Mouse (Mus musculus) G1E (cell line): ENCODE results near the gene Pskh1. TPM values are rescaled to one million over a fixed set of nuclear protein-coding genes. Genes with fewer than 3 reads are reported as not detected.
A peak's percentile ranks its signal among the peaks of the same experiment; 100 is the strongest.

Source experiments
- ATAC-seq: 2 replicates; pipeline ENCODE4 v1.8.0; 2016; ENCODE audit warnings: mild to moderate bottlenecking; ENCODE audit not compliant: insufficient number of reproducible peaks, poor library complexity, low FRiP score, severe bottlenecking; ENCODE audit errors: extremely low read depth
- DNase-seq: peaks from one replicate; pipeline ENCODE4 v3.0.0; 2012; ENCODE audit warnings: low spot score
- H3K27me3 ChIP-seq: 2 replicates; pipeline ENCODE4 v1.6.1; 2012; ENCODE audit warnings: mild to moderate bottlenecking, low read length, inconsistent platforms; ENCODE audit not compliant: insufficient read depth
- H3K36me3 ChIP-seq: replicated peaks from 2 replicates; pipeline ENCODE3; 2012; ENCODE audit warnings: mild to moderate bottlenecking, inconsistent platforms
- H3K4me1 ChIP-seq: 2 replicates; pipeline ENCODE4 v1.6.1; 2012; ENCODE audit warnings: low read depth, low read length, inconsistent platforms, mixed read lengths; ENCODE audit not compliant: insufficient read depth
- H3K4me3 ChIP-seq: 2 replicates; pipeline ENCODE4 v1.5.1; 2012; ENCODE audit warnings: low read depth, mild to moderate bottlenecking, inconsistent platforms, low read length, moderate library complexity, mixed read lengths
- H3K9me3 ChIP-seq: replicated peaks from 2 replicates; pipeline ENCODE4 v1.6.1; 2012; ENCODE audit warnings: inconsistent platforms
- CTCF ChIP-seq: IDR thresholded peaks from 2 replicates; pipeline ENCODE4 v1.5.1; 2012; ENCODE audit warnings: low read depth, low read length, inconsistent platforms, mixed read lengths
- GATA1 ChIP-seq: IDR thresholded peaks from 2 replicates; pipeline ENCODE4 v1.6.1; 2012; ENCODE audit warnings: borderline replicate concordance, low read length, inconsistent platforms, mixed read lengths
- GATA2 ChIP-seq: IDR thresholded peaks from 2 replicates; pipeline ENCODE4 v1.6.1; 2012; ENCODE audit warnings: low read depth, low read length, inconsistent platforms, borderline replicate concordance
- POLR2AphosphoS5 ChIP-seq: IDR thresholded peaks from 2 replicates; pipeline ENCODE4 v1.6.1; 2012; ENCODE audit warnings: low read depth, low read length, inconsistent platforms; ENCODE audit not compliant: insufficient replicate concordance
- TAL1 ChIP-seq: conservative IDR thresholded peaks from 2 replicates; pipeline ENCODE4 v1.6.1; 2012; ENCODE audit warnings: low read depth, low read length, inconsistent platforms, mixed read lengths
- polyA plus RNA-seq: library from polyadenylated mRNA; stranded (reverse); fragments of >175 nt; gene quantifications from 2 replicates; pipeline ENCODE4 v1.2.3, GENCODE M21; 2012
- total RNA-seq, 2 experiments: library from RNA; stranded (forward) in 1 of 2; stranded (reverse) in 1 of 2; fragments of 200-1000 nt in 1 of 2; fragments of >200 nt in 1 of 2; fragmentation: Nextera tagmentation in 1 of 2; gene quantifications; 2 replicates each; pipeline ENCODE4 v1.2.3; 2014 to 2017

The Pskh1 gene
- total and polyA plus RNA-seq, 3 experiments = 19.5 to 26.1 (median 21.3) TPM

DNA sequence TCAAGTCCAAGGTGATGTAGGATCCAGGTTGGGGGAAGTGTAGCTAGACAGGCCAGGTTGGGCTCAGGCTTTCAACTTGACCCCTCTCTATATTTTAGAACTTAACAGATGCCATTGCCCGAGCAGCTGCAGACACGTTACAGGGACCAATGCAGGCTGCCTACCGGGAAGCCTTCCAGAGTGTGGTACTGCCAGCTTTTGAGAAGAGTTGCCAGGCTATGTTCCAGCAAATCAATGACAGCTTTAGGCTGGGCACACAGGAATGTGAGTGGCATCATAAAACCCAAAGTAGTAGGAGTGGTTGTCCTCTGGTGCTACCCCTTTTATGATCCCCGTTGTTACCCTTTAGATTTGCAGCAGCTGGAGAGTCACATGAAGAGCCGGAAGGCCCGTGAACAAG is 9.4 kb upstream of the Pskh1 start:
- H3K4me3 ChIP-seq = no peak overlapping the region
- H3K27me3 ChIP-seq = no peaks in the 10 kb centered on the region
- ATAC-seq (no peak), DNase-seq (no peak)
- no peak for TF ChIP-seq GATA1
- TF ChIP-seq CTCF = no peak
- TF ChIP-seq POLR2AphosphoS5 = no peak
- no peak for TF ChIP-seq GATA2
- no peak for TF ChIP-seq TAL1
- H3K36me3 ChIP-seq = peaks cover 99% of the 10 kb centered on the region
- peaks cover 3% of the 10 kb centered on the region for H3K4me1 ChIP-seq
- H3K9me3 ChIP-seq = no peaks in the 10 kb centered on the region

DNA sequence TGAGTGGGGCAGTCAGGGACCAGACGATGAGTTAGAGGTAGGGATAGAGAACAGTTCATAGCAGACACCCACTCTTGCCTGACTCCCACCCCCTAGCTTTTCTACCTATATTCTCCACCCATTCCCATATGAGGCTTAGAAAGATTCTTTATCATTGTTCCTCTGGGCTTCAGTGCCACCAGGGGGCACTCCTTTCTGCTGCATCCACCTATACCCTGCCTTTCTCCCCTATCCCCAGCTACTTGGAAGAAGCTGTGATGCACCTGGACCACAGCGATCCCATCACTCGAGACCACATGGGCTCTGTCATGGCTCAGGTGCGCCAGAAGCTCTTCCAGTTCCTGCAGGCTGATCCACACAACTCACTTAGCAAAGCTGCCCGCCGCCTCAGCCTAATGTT is 7.8 kb upstream of the Pskh1 start:
- ATAC-seq (no peak), DNase-seq (peak; percentile 17)
- Histone ChIP-seq H3K9me3 (no peaks in the 10 kb centered on the region), H3K4me1 (peaks cover 3% of the 10 kb centered on the region), H3K36me3 (peaks cover 90% of the 10 kb centered on the region), H3K27me3 (no peaks in the 10 kb centered on the region), H3K4me3 (no peak overlapping the region)
- TF ChIP-seq GATA1 (no peak), GATA2 (no peak), CTCF (no peak), TAL1 (no peak), POLR2AphosphoS5 (no peak)

DNA sequence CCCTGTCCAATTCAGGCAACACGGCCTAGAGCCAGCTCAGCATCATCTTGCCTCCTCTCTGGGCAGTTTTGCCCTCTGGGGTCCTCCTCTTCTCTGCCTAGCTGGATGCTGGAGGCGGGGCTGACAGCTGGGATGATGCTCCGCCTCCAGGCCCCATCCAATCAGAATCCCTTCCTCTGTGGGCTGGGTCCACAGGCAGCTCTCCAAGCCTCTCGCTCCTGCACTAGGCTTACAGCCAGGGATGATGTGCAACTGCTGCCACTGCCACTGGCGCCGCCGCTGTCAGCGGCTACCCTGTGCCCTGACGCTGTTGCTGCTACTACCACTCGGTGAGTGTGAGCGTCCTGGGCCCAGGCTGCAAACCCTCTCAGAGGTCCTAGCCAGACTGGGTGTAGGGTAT is 6.9 kb upstream of the Pskh1 start, which contains the start of gene Nrn1l:
Gene Nrn1l, plus strand, starts transcription at position 229 of the 400 bp plus-strand sequence.
- peaks cover 80% of the 10 kb centered on the region for H3K36me3 ChIP-seq
- ATAC-seq (no peak), DNase-seq (peak; percentile 29)
- H3K4me1 ChIP-seq = peaks cover 3% of the 10 kb centered on the region
- no peaks in the 10 kb centered on the region for H3K27me3 ChIP-seq
- no peak for TF ChIP-seq CTCF
- TF ChIP-seq POLR2AphosphoS5 = no peak
- no peak for TF ChIP-seq GATA1
- no peak for TF ChIP-seq GATA2
- TF ChIP-seq TAL1 = no peak
- H3K9me3 ChIP-seq = no peaks in the 10 kb centered on the region
- no peak within 1 kb of the TSS for H3K4me3 ChIP-seq

DNA sequence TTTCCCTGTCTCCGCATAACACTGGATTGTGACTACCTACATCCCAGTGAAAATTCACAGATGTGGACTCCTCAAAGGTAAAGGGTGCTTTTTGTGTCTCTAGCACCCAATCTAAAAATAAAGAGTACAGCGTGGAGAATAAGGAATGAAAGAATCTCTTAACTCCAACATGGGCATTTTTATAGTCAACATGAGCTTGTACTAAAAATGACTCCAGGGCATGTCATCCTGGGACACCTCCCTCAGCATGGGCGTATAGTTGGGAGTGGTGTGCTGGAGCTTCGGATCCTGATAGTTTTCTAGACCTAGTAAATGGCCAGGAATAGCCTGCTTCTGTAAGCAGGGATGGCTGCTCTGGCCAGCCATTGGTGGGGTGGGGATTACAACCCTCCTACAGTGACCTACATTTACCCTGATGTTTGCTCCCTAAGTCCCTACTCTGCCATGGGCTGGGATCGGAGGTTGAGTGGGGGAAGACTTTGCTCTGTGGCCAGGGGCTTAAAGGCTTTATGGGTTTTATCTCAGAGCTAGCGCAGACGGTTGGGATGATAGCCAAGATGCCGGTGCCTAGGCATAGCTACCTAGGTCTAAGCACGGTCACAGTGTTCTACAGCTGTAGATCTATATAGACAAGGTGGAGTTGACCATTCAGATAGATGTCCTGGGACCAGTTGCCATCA is 2.3 kb upstream of the Pskh1 start:
- TF ChIP-seq TAL1 = no peak
- no peak for TF ChIP-seq POLR2AphosphoS5
- TF ChIP-seq GATA1 = no peak
- TF ChIP-seq GATA2 = no peak
- TF ChIP-seq CTCF = no peak
- ATAC-seq (no peak), DNase-seq (no peak)
- Histone ChIP-seq H3K27me3 (no peaks in the 10 kb centered on the region), H3K4me3 (no peak overlapping the region), H3K4me1 (peaks cover 12% of the 10 kb centered on the region), H3K9me3 (no peaks in the 10 kb centered on the region), H3K36me3 (peaks cover 44% of the 10 kb centered on the region)

DNA sequence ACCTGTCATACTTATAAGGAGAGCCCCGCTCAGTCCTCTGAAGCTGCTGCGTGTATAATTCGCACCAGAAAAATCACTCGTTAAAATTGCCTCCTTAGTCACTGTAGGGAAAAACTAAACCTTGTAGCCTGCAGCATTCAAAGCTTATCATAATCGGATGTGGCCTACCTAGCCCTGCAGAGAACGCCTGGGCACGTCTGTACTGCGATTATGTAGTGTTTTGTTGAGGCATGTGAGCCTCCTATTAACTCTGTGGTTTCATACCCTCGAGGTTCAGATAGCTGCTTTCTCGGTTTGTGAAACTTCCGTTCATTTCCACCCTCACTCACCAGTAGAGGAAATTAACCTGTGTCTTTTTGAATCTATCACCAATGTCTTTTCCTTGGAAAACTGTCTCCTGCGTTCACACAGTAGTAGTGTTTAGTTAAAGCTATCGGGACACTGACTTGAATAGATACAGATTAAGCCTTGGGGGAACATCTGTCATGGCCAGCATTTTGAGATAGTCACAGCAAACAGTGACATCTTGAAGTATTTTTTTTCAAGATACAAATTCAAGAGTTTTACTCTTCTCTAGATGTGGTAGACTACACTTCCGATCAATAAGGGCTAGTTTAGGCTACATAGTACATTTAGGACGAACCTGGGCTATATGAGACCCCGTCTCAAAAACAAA is 838 bp downstream of the Pskh1 start:
- ATAC-seq (peak; percentile 23; the same call in 1 of the 2 replicates), DNase-seq (no peak)
- TF ChIP-seq CTCF (no peak), TAL1 (no peak), POLR2AphosphoS5 (no peak), GATA1 (no peak), GATA2 (no peak)
- H3K27me3 ChIP-seq = no peaks in the 10 kb centered on the region
- peaks cover 31% of the 10 kb centered on the region for H3K36me3 ChIP-seq
- peak overlapping the region; percentile 100 for H3K4me3 ChIP-seq
- H3K9me3 ChIP-seq = no peaks in the 10 kb centered on the region
- H3K4me1 ChIP-seq = peaks cover 14% of the 10 kb centered on the region

DNA sequence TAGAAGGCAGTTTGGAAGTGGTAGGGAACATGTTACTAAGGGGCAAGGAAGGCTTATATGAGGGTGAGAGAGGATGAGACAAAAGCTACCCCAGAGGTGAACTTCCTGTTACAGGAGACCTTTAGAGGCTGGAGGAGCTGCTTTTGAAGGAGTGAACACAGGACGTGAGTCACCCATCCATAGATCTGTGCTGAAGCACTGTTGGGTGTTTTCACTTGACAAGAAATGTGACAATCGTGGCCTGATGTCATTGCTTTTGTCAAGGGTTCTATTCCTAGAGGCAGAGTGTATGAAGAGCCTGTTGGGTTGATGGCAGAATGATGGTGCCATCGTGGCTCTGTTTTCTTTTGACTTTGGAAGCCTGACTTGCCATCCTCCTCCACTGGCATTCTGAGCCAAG is 19.1 kb downstream of the Pskh1 start:
- peaks cover 82% of the 10 kb centered on the region for H3K36me3 ChIP-seq
- no peak overlapping the region for H3K4me3 ChIP-seq
- H3K4me1 ChIP-seq = peaks cover 14% of the 10 kb centered on the region
- ATAC-seq = no peak
- DNase-seq = no peak
- H3K27me3 ChIP-seq = no peaks in the 10 kb centered on the region
- no peak for TF ChIP-seq POLR2AphosphoS5
- no peak for TF ChIP-seq TAL1
- TF ChIP-seq GATA2 = no peak
- no peak for TF ChIP-seq GATA1
- TF ChIP-seq CTCF = no peak
- no peaks in the 10 kb centered on the region for H3K9me3 ChIP-seq
